Mouse (Mus musculus) forebrain, embryonic 12.5 days (tissue): ENCODE data around the gene Reln. TPM values are rescaled to one million over a fixed set of nuclear protein-coding genes. Genes with fewer than 3 reads are reported as not detected.

Experiments
- ATAC-seq: fragments of 200-750 bp; cut with Nextera tagmentation; 2 replicates; pipeline ENCODE4 v1.8.0; 2017; ENCODE audit warnings: moderate TSS enrichment; ENCODE audit not compliant: low FRiP score
- H3K27ac ChIP-seq: fragments of 300-500 bp; sonication (generic); 2 replicates; pipeline ENCODE4 v1.5.1; 2016; ENCODE audit warnings: mild to moderate bottlenecking
- H3K27me3 ChIP-seq: fragments of 300-500 bp; sonication (generic); 2 replicates; pipeline ENCODE4 v1.6.1; 2016; ENCODE audit warnings: mild to moderate bottlenecking
- H3K36me3 ChIP-seq: fragments of 300-500 bp; sonication (generic); replicated peaks from 2 replicates; pipeline ENCODE4 v1.6.1; 2016; ENCODE audit warnings: mild to moderate bottlenecking
- H3K4me1 ChIP-seq: fragments of 300-500 bp; sonication (generic); 2 replicates; pipeline ENCODE4 v1.6.1; 2016
- H3K4me2 ChIP-seq: fragments of 300-500 bp; sonication (generic); 2 replicates; pipeline ENCODE4 v1.6.1; 2016; ENCODE audit warnings: mild to moderate bottlenecking, moderate library complexity
- H3K4me3 ChIP-seq: fragments of 300-500 bp; sonication (generic); replicated peaks from 2 replicates; pipeline ENCODE4 v1.5.1; 2016; ENCODE audit warnings: mild to moderate bottlenecking
- H3K9ac ChIP-seq: fragments of 300-500 bp; sonication (generic); 2 replicates; pipeline ENCODE4 v1.6.1; 2016; ENCODE audit warnings: mild to moderate bottlenecking
- H3K9me3 ChIP-seq: fragments of 300-500 bp; sonication (generic); 2 replicates; pipeline ENCODE4 v1.6.1; 2016
- WGBS: fragments of 180-500 bp; shearing (Covaris S2); methylation state at CpG from one replicate; pipeline ENCODE4 v1.1.7; 2016; 5-methylcytosine and 5-hydroxymethylcytosine counted together
- polyA plus RNA-seq: library from polyadenylated mRNA; unstranded; fragments of >200 nt; fragmentation: Nextera tagmentation; extraction: Ambion mirVana; gene quantifications from 2 replicates; pipeline ENCODE4 v1.2.1, GENCODE M21; 2016

Reln gene
- polyA plus RNA-seq, 1 experiment from 2014 or later = 24.8 TPM

DNA sequence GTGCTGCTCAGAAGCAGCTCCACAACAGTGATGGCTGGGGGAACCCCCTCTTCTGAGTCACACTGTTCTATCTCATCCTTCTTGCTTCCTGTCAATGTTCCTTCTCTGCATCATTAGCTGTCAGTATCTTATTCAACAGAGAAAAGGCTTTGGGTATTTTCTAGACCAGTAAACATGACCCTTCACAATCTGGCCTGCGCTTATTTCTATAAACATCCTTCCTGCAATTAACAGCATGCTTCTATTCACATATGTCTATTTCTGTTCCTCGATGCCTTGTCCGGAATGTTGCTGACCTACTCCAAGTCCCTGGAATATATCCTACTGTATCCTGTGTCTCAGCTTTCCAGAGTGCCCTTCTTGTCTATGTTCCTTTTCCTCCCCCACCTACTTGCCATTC is 89.2 kb downstream of the Reln start:
- H3K36me3 ChIP-seq = no peaks in the 10 kb centered on the region
- H3K4me2 ChIP-seq = no peak overlapping the region
- no peak overlapping the region for H3K9ac ChIP-seq
- WGBS = 89% methylated on average over 3 of the region's 3 CpGs
- H3K4me3 ChIP-seq = no peak overlapping the region
- no peak overlapping the region for H3K27ac ChIP-seq
- no peak for ATAC-seq
- peaks cover 3% of the 10 kb centered on the region for H3K4me1 ChIP-seq
- no peaks in the 10 kb centered on the region for H3K9me3 ChIP-seq
- no peaks in the 10 kb centered on the region for H3K27me3 ChIP-seq

DNA sequence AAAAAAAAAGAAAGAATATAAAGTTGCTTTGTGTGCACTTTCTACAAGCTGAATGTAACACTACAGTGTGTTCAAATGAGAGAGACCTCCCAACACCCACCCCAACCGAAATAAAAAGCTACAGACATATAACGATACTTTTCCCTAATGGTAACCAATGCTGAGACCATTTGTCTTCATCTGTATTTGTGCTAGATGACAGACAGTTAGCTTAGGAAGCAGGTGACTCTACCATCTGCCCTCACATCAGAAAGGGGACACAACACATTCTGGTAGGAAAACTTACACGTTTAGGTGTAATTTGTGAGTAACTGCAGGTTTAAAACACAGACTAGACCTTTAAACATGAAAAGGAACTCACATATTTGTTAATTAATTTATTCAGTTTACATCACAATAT is 90.6 kb downstream of the Reln start:
- no peak overlapping the region for H3K4me3 ChIP-seq

DNA sequence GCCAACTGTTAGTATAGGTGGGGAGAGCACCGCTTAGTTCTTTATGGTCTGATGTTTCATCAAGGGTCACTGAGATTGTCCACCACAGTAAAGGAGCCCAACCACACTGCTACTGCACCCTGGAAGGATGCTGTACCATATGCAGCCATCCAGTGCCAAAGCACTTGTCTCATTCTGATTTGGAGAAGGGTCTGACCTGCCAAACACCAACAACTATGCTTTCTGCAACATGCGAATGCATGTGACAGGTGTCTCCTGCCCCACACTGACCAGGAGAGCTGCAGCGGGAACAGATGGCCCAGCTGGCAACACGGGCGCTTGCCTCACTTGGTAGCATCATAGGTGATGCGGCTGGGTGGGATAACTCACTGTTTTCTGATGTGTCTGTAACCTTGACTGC is 91.2 kb downstream of the Reln start:
- H3K27me3 ChIP-seq = no peaks in the 10 kb centered on the region
- no peak overlapping the region for H3K27ac ChIP-seq
- ATAC-seq = no peak
- H3K9ac ChIP-seq = no peak overlapping the region
- H3K4me2 ChIP-seq = no peak overlapping the region
- H3K4me1 ChIP-seq = peaks cover 6% of the 10 kb centered on the region
- no peaks in the 10 kb centered on the region for H3K36me3 ChIP-seq
- H3K4me3 ChIP-seq = no peak overlapping the region
- WGBS = 90% methylated on average over 6 of the region's 6 CpGs
- no peaks in the 10 kb centered on the region for H3K9me3 ChIP-seq

More for the DNA sequence above, 90.6 kb downstream of the Reln start:
- H3K4me1 ChIP-seq = peaks cover 6% of the 10 kb centered on the region
- H3K27me3 ChIP-seq = no peaks in the 10 kb centered on the region
- H3K9ac ChIP-seq = no peak overlapping the region
- H3K9me3 ChIP-seq = no peaks in the 10 kb centered on the region
- H3K36me3 ChIP-seq = no peaks in the 10 kb centered on the region
- WGBS = 80% methylated on average over 3 of the region's 3 CpGs
- H3K4me2 ChIP-seq = no peak overlapping the region
- no peak for ATAC-seq
- no peak overlapping the region for H3K27ac ChIP-seq

DNA sequence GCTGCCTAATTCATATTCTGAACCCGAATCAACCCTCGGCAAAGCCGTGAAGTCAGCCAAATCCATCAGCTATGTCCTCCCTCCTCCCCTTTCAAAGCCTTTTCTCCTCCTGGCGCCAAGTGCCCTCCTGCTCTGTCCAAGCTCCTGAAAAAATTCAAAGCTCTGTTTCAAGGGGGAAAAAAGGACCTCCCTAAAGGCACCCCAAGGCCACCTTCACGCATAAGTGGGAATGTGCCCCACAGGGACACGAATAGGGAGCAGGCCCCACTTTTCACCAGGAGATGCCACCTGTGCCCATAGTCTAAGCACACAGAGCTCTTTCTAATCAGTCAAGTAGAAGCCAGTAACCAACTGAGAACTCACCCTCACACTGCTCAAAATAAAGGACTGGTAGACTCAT is 96.7 kb downstream of the Reln start:
- H3K4me2 ChIP-seq = no peak overlapping the region
- H3K27me3 ChIP-seq = no peaks in the 10 kb centered on the region
- H3K36me3 ChIP-seq = no peaks in the 10 kb centered on the region
- H3K9ac ChIP-seq = no peak overlapping the region
- H3K4me1 ChIP-seq = peaks cover 6% of the 10 kb centered on the region
- 67% methylated on average over 6 of the region's 6 CpGs for whole genome bisulfite sequencing
- ATAC-seq = no peak
- H3K27ac ChIP-seq = no peak overlapping the region
- no peaks in the 10 kb centered on the region for H3K9me3 ChIP-seq
- H3K4me3 ChIP-seq = no peak overlapping the region

DNA sequence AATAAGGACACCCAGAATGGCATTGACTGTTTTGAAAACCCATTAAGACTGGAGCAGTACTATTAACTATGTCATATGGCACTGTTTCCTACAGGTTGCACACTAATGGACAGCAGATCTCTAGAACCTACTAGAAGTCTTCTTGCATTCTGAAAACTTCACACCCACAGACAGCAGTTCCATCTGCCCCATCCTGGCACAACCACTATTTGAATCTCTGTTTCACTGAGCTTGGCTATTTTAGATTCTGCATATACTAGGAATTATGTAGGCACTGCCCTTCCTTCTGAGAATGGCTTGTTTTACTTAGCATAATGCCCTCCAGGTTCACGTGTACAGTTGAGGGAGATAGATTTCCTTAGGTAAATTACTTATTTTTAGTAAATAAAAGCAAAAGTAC is 99.4 kb downstream of the Reln start:
- no peaks in the 10 kb centered on the region for H3K27me3 ChIP-seq
- WGBS = 89% methylated on average over 1 of the region's 1 CpGs
- H3K36me3 ChIP-seq = no peaks in the 10 kb centered on the region
- no peak overlapping the region for H3K4me3 ChIP-seq
- H3K4me1 ChIP-seq = no peaks in the 10 kb centered on the region
- H3K9ac ChIP-seq = no peak overlapping the region
- no peaks in the 10 kb centered on the region for H3K9me3 ChIP-seq
- no peak overlapping the region for H3K4me2 ChIP-seq
- no peak for ATAC-seq
- no peak overlapping the region for H3K27ac ChIP-seq

DNA sequence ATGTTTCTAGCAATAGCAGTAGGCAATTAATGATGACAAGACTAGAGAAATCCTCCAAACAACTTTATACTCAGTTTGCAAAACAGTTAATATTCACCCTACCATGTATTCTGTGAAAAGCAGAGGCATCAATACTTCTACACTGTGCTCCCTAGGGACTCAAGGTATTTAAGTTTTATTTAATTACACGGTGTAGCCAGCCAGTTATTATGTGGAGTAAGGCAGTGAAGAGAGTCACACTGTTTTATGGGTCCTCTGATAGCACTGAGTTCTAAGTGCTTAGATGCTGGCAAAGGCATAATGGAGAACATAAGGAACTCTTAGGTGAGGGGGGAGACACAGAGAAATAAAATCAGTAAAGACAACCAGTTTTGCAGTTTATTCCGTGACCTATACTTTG is 101.0 kb downstream of the Reln start:
- Histone ChIP-seq H3K27ac (no peak overlapping the region), H3K36me3 (no peaks in the 10 kb centered on the region), H3K4me1 (no peaks in the 10 kb centered on the region), H3K4me2 (no peak overlapping the region), H3K27me3 (no peaks in the 10 kb centered on the region), H3K9ac (no peak overlapping the region), H3K4me3 (no peak overlapping the region), H3K9me3 (no peaks in the 10 kb centered on the region)
- no peak for ATAC-seq
- whole genome bisulfite sequencing = 81% methylated on average over 2 of the region's 2 CpGs

DNA sequence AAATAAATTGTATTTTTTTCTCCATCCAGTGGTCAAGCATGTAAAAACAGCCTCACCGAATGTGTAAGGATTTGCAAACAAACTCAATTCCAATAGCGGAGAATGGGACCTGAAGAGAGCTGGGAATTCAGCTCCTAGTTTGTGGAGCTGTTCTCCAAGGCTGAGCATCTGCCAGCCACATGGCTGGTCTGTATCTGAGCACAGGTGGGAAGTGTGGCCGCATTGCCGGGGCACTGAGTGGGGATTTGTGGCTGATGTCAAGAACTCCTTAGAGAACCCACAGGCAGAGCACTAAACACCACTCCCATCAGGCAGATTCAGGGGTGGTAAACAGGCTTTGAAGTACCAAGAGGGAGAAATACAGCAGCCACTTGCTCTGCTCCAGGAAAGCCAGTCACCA is 102.9 kb downstream of the Reln start:
- Histone ChIP-seq H3K4me3 (no peak overlapping the region), H3K9me3 (no peaks in the 10 kb centered on the region), H3K4me1 (no peaks in the 10 kb centered on the region), H3K4me2 (no peak overlapping the region), H3K27ac (no peak overlapping the region), H3K36me3 (no peaks in the 10 kb centered on the region), H3K27me3 (no peaks in the 10 kb centered on the region), H3K9ac (no peak overlapping the region)
- WGBS = 83% methylated on average over 4 of the region's 4 CpGs
- ATAC-seq = no peak

- Histone ChIP-seq H3K4me3 (no peak overlapping the region), H3K27me3 (no peaks in the 10 kb centered on the region), H3K9ac (no peak overlapping the region), H3K9me3 (no peaks in the 10 kb centered on the region), H3K4me1 (no peaks in the 10 kb centered on the region), H3K4me2 (no peak overlapping the region), H3K27ac (no peak overlapping the region), H3K36me3 (no peaks in the 10 kb centered on the region)
- ATAC-seq = no peak
- 64% methylated on average over 6 of the region's 6 CpGs for WGBS
These were observed 107.7 kb downstream of the Reln start for GRCm38 (mm10) chr5:22236801-22237200.

GRCm38 (mm10) chr5:22224515-22224914 is 120.0 kb downstream of the Reln start:
- 0 out of 2 replicates have a peak, but pooled peaks cover 4% of the 10 kb centered on the region for H3K9me3 ChIP-seq
- H3K4me2 ChIP-seq = no peak overlapping the region
- H3K4me3 ChIP-seq = no peak overlapping the region
- no peak for ATAC-seq
- H3K27ac ChIP-seq = no peak overlapping the region
- no peak overlapping the region for H3K9ac ChIP-seq
- no peaks in the 10 kb centered on the region for H3K4me1 ChIP-seq
- H3K36me3 ChIP-seq = no peaks in the 10 kb centered on the region
- no peaks in the 10 kb centered on the region for H3K27me3 ChIP-seq
- WGBS = 71% methylated on average over 4 of the region's 4 CpGs

GRCm38 (mm10) chr5:22223940-22224339 is 120.6 kb downstream of the Reln start:
- H3K9me3 ChIP-seq = 0 out of 2 replicates have a peak, but pooled peaks cover 4% of the 10 kb centered on the region
- H3K4me2 ChIP-seq = no peak overlapping the region

DNA sequence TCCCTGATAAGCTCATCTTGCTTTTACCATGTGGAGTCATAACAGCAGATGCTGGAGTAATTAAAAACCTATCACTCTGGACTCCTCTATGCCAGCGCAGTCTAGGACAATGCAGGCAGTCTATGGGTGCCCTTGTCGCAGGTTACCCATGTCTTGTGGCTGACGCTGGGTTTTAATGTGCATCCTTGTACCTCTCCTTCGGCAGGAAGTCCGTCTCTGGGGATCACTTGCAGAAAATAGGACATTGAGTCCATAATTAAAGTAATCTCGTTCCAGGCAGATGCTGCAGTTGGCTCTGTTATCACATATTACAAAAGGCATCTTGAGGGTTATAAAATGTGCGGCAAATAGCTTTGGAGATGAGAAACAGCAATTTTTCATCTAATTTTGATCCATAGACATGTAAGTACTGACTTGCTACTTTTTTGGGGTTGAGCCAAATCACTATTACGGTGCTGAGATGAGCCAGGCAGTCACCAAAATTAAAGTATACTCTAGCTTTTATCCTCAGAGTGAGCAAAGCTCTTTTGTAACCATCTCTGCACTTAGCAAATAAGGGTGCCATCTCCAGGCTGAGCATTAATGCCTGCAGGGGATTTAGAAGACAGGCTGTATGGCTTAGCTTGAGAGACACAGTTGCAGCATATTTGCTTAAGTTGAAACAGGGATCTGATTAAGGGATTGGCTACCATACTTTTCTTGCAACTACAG is 136.0 kb downstream of the Reln start:
- 78% methylated on average over 8 of the region's 8 CpGs for WGBS

More at GRCm38 (mm10) chr5:22223940-22224339, 120.6 kb downstream of the Reln start:
- Histone ChIP-seq H3K4me3 (no peak overlapping the region), H3K27ac (no peak overlapping the region), H3K9ac (no peak overlapping the region), H3K36me3 (no peaks in the 10 kb centered on the region), H3K27me3 (no peaks in the 10 kb centered on the region), H3K4me1 (no peaks in the 10 kb centered on the region)
- WGBS = 88% methylated on average over 2 of the region's 2 CpGs
- ATAC-seq = no peak

GRCm38 (mm10) chr5:22197926-22198325 is 146.6 kb downstream of the Reln start:
- Histone ChIP-seq H3K4me3 (no peak overlapping the region), H3K27me3 (no peaks in the 10 kb centered on the region), H3K9me3 (no peaks in the 10 kb centered on the region), H3K36me3 (no peaks in the 10 kb centered on the region), H3K4me2 (no peak overlapping the region), H3K9ac (no peak overlapping the region), H3K4me1 (peaks cover 7% of the 10 kb centered on the region), H3K27ac (no peak overlapping the region)
- 88% methylated on average over 2 of the region's 2 CpGs for WGBS
- ATAC-seq = no peak

More for the DNA sequence above, 136.0 kb downstream of the Reln start:
- no peak overlapping the region for H3K4me2 ChIP-seq
- peaks cover 4% of the 10 kb centered on the region; the same call in 1 of the 2 replicates for H3K4me1 ChIP-seq
- no peaks in the 10 kb centered on the region for H3K27me3 ChIP-seq
- no peaks in the 10 kb centered on the region for H3K36me3 ChIP-seq
- no peak overlapping the region for H3K27ac ChIP-seq
- H3K9me3 ChIP-seq = no peaks in the 10 kb centered on the region
- H3K4me3 ChIP-seq = no peak overlapping the region
- no peak for ATAC-seq
- no peak overlapping the region for H3K9ac ChIP-seq

- ATAC-seq = no peak
- no peaks in the 10 kb centered on the region for H3K9me3 ChIP-seq
- peaks cover 7% of the 10 kb centered on the region for H3K4me1 ChIP-seq
- H3K4me2 ChIP-seq = no peak overlapping the region
- 0 out of 2 replicates have a peak overlapping the region, but pooled peaks have one; percentile 6 for H3K27ac ChIP-seq
- H3K27me3 ChIP-seq = no peaks in the 10 kb centered on the region
- 84% methylated on average over 2 of the region's 2 CpGs for WGBS
- no peak overlapping the region for H3K4me3 ChIP-seq
- no peak overlapping the region for H3K9ac ChIP-seq
- no peaks in the 10 kb centered on the region for H3K36me3 ChIP-seq
These were observed 147.6 kb downstream of the Reln start for GRCm38 (mm10) chr5:22196891-22197290.
